Mouse (Mus musculus) 3134 (cell line): ENCODE data around the gene Serpina12.
A peak's percentile ranks its signal among the peaks of the same experiment; 100 is the strongest.

Source experiments
- DNase-seq: peaks from one replicate; pipeline ENCODE4 v3.0.0-alpha.2; 2011; ENCODE audit warnings: low spot score; ENCODE audit not compliant: insufficient read length; ENCODE audit errors: extremely low read depth

Serpina12 gene

GRCm38 (mm10) chr12:104004689-104005088, 39.6 kb downstream of the Serpina12 start:
- no peak for DNase-seq

DNA sequence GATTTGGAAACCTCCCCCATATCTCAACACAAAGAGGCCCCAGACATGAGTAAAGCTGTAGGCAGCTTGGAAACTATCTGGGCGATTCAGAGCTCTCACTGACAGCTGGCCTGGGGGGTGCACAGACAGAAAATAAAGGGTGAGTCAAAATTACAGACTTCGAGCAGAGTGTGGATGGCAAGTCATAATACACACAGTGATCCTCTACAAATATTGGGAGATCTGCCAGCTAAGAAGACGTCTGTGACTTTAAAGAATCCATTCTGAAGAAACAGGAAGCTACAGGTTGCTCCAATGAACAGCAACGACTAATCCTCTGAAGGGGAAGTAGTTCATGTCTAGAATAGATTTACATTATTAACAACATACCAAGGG, 41.0 kb downstream of the Serpina12 start:
- peak; percentile 59 for DNase-seq

DNA sequence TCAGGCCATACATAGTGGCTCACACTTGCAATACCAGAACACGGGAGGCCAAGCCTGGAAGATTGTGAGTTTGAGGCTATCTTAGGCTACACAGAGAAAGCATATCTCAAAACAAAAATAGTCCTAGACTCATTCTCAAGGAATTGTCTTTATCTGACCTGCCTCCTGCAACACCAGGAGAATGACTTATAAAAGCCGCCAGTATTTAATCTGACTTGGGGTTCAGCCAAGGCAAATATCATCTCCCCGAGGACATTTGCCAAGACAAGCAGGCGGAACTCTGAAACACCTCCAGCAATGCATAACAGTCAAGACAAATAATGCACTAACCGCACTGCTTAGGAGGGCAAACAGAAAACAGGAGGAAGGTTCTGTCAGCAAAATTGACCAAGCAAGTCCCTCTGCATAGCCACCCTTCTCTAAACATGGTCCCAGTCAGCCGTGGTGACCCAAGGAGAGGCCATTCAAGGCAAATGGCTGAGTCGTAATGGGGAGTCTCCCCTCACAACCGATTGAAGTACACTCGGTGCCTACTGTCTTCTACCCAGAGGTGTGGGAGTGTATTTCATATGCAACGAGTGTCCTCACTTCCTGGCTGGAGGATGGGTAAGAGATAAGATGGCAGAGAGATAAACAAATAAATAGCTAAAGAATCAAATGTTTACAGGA, 41.5 kb downstream of the Serpina12 start:
- DNase-seq = peak; percentile 72

- DNase-seq = no peak
Measured at GRCm38 (mm10) chr12:104000594-104000993, 43.6 kb downstream of the Serpina12 start.

DNA sequence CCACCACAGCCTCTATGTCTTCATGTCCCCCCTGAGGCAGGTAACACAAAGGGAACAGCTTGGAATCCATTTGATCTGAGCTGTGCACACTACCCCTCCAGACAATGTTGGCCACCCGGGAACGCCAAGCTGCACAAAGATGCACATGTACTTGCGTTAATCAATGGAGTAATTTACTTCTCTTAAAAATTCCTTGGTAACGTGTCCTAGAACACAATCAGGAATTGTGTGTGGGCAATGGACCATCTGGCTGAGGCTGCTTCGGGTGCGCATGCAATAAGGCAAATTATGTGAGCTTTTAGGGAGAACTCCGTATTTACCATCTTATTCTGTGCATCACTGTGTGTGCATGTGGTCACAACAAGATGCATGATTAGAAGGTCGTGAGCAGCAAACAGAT, 44.6 kb downstream of the Serpina12 start:
- no peak for DNase-seq

DNA sequence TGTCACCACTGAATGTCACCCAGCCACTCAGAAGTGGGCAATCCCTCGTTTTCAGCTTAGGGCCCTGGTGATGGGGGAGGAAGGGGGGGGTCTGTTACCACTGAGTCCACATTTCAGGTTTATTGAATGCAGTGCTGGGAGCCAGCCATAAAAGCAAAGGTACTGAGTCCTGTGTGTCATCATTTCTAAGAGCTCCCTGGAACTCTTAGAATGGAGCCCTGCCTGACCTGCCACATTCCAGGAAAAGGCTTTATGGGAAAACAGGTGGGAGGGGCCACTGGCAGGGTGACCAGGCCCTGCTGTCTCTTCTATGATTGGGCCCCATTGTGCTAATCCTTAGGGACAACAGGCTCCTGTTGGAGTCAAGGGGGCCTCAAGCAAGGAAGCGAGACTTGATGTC, 47.7 kb downstream of the Serpina12 start:
- DNase-seq = no peak

DNA sequence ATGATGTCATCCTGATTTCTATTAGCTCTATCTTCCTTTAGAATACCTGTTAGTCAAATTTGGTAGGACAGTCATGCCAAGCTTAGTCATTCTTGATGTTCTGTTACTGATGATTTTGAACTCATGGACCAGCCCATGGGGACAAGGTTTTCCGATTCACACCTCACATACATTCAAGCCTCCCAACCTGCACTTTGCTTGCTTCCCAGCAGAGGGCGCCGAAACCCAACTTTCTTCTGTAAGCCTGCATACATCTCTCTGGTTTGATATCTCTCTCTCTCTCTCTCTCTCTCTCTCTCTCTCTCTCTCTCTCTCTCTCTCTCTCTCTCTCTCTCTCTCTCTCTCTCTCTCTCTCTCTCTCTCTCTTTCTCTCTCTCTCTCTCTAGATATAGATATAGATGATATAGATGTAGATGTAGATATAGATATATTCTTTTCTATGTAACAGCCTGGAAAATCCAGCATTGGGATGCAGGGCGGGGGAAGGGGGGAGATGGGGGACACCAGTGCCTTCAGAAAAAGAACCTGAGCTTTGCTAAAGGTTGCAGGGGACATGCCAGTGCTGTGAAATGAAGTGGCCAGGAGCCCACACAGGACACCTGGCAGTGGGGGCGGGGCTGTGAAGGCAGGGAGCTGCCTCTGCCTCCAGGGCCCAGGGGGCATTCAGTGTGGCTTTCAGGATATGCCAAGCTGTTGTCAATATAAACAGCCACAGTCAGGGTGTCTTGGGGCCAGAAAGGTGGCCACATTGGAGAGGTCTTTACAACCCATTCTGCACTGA, 48.8 kb downstream of the Serpina12 start:
- DNase-seq = peak; percentile 33

GRCm38 (mm10) chr12:103992945-103993344, 51.3 kb downstream of the Serpina12 start:
- peak; percentile 39 for DNase-seq

GRCm38 (mm10) chr12:103989857-103990256, 54.4 kb downstream of the Serpina12 start, which contains the start of gene Serpina11:
TSS of gene Serpina11 (minus strand) at chr12:103989957.
- DNase-seq = no peak

DNA sequence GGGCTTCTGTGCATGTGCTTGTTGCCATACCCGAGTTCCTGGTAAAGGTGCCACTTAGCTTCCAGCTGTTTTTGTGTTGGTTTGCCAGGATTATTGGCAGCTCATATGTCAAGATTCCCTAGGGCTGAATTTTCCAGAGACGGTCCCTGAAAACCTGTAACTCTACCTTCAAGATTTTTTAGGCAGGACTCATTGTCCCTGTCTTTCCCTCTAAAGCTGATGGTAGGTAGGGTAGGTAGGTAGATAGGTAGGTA, 54.8 kb downstream of the Serpina12 start:
- DNase-seq = no peak

GRCm38 (mm10) chr12:103988754-103989513, 55.3 kb downstream of the Serpina12 start:
- DNase-seq = no peak

- DNase-seq = no peak
Measured at GRCm38 (mm10) chr12:103985868-103986267, 58.4 kb downstream of the Serpina12 start.

GRCm38 (mm10) chr12:103984935-103985334, 59.3 kb downstream of the Serpina12 start:
- no peak for DNase-seq

DNA sequence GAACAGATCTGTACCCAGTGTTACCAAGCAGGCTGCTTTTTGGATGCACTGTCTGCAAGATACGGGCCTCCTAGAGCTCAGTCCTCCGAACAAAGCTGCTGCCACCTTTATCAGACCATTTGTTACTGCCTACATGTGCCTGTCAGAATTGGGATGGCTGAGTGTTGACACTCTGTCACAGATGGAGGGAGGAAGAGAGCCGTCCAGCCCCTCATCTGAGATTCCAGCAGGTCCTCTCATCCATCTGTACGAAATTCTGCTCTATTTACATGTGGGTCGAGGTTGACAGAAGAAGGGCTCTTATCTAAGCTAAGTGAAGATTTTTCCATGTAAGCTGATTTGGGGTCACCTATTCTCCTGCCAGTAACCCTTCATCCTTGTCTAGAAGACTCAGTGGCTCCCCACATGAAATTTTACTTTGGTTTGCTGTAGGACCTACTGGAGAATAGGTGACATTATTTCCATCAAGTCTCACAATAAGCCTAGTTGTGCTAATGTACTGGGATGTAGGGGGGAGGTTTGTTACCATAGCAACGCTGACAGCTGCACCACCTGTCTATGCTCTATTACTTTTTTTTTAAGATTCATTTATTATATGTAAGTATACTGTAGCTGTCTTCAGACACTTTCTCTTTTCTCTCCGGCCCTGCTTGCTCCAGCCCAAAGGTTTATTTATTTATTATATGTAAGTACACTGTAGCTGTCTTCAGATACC, 62.4 kb downstream of the Serpina12 start:
- no peak for DNase-seq
